Mouse (Mus musculus) layer of hippocampus, postnatal 36 days (tissue): Measurements from ENCODE around the gene Babam2. TPM values are rescaled to one million over a fixed set of nuclear protein-coding genes. Genes with fewer than 3 reads are reported as not detected.
A peak's percentile ranks its signal among the peaks of the same experiment; 100 is the strongest.
"Not testable (repeated sequence)": the region's sequence is repeated elsewhere in the genome, so short reads cannot be mapped to it uniquely, and the experiment has no call there.

Experiments
- DNase-seq, 2 experiments: peaks; one replicate each; pipeline ENCODE4 v3.0.0; 2022
- total RNA-seq, 2 experiments: library from RNA; stranded (reverse); gene quantifications; 2 replicates each; pipeline ENCODE4 v1.2.3; 2021

Gene Babam2
- total RNA-seq, 2 experiments from 2014 or later: 38.2 to 50.1 TPM

DNA sequence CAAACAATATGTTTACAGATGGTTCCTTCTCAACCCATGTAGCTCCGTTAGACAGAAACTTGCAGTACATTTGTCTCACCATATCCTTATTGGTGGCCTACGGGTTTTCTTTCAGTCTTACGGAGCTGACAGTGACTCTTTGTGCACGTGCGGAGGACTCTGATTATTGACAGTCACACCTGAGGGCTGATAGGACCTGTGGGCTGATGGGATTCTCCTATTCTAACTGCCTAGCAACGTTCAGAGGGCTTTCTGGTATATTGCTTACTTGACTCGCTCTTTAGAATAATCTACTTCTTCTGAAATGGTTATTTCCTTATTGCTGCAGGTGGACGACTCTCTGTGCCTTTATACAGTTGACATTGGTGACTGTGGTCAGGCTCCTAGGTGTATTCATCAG is 243.4 kb downstream of the Babam2 start:
- DNase-seq: no peak

DNA sequence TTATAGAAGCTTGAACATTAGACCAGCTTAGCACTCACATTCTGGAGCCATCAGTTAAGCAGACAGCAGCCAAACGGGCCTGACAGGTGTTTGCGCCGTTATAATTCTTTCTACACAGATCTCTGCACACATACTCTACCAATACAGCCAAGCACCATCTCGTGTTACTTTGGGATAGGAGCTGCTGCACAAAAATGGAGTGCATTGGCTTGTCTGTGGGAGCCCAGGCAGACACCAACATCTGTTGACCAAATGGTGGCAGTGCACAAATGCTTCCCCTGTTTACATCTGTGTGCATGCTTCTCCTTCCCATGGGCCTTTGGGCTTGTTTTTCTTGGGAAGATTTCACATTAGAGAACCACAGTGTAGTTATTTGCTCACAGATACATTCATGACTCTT is 249.7 kb downstream of the Babam2 start:
- no peak for DNase-seq

DNA sequence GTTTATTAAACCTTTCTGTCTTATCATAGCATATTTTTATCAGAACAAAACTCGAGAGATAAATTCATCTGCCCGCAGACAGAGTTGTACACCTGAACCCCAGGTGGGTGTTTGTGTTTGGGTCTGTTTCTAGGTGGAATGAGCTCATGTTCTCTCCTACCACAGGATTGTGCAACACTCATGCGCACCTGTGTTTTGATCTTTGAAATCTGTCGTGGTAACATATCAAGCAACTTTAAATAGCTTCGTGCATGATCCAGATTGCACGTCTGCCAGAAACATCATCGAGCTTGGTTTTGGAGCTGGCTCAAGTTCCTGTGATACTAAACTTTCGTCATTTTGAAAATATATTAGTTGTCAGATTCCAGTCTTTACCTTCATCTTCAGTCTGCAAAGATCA is 251.9 kb downstream of the Babam2 start:
- DNase-seq: peak; percentile 30 to 32

DNA sequence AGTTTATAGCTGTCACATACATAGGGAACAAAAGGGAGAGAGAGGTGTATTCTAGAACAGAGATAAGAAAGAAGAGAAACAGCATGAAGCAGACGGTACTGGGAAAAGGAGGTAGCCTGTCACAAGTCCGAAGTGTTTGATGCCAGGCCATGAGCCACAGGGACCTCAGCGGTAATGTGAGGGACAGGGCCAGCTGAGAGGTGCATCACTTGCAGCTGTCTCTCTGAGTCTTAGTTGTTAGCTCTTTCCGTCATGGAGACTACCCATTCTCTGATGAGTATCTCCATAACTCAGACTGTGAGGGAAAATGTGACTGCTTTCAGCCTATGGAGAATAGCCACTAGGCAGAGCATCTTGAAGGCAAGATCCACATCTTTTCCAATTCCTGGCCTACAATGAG is 253.0 kb downstream of the Babam2 start:
- DNase-seq: no peak

DNA sequence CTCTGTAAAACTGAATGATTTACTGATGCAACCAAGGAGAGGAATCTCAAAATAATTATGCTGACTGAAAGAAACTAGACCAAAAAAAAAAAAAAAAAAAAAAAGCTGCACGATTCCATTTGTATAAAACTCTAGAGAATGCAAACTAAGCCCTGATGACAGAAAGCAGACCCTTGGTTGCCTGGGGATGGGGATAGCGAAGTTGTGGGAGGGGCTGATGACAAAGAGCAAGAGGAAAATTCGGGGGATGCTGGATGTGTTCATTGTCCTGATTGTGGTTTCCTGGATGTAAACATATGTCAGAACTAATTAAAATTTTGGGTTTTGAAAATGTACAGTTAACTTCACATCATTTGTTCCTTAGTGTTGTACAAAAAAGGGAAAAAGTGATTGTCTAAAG is 257.7 kb downstream of the Babam2 start:
- no peak for DNase-seq

DNA sequence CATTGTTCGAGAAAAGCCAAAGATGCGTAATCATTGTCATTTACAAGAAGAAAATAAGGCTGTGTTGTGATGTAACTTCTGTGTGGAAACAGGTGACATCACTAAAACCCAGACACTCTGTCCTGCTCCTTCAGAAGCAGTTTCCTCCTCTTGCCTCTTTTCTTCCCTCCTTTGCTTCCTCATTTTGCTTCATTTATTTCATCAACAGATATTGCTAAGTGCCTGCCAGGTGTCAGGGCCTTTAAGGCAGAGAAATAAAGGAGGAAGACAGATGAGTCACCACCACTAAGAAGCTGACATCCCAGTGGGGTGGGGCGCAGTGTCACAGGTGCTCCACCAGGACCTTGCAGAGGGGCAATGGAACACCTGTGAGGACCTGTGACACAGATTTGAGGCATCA is 258.9 kb downstream of the Babam2 start:
- no peak for DNase-seq

DNA sequence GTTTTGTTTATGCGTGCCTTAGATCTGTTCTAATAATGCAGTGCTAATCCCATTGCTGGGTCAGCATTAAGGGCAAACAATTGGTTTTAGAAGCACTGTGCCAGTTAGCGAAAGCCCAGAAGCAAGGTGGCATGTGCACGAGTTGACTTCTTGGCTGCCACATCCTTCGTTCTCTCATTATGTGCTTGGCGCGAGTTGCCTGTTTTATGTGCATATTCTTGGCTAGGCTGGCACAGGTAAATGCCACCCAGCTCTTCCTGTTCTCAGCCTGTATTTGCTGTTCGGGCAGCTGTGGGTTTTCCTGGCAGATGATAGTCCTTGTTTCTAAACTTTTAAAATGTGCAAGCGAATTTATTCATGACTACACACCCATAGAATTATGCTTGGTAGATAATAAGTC is 262.4 kb downstream of the Babam2 start:
- DNase-seq: no peak

DNA sequence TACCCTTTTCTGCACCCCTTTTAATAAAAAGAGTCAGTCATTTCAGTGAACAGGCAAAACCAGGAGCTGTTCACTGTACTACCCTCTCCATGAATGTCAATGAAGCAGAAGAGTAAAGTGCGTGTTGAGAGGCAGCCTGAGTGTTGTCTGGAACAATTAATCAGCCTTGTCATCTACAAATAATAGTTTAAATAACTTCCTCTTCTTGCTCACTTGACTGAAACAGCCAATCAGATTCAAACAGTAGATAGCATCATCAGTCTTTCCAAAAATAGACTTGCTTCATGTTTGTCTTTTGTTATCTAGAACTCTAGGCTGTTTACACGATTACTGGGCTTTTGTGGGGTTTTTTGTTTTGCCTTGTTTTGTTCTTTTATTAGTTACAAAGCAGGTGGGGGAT is 263.9 kb downstream of the Babam2 start:
- no peak for DNase-seq

DNA sequence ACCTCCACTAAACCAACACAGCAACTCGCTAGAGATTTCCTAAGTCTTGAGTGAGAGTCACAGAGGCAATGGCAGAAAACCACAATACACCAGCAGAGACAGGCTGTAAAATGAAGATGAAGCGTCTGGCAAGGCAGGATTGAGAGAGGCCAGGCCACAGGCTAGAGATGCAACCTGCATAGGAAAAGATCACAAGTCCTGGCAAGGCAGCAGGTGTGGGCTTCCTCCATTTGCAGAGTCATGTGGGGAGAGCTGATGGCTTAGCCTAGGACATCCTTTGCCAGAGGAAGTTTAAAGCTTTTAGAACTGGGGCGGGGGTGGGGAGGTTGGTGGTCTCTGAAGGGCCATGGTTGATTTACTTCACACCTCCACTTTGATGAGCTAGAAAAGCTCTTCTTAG is 264.9 kb downstream of the Babam2 start:
- DNase-seq: no peak

DNA sequence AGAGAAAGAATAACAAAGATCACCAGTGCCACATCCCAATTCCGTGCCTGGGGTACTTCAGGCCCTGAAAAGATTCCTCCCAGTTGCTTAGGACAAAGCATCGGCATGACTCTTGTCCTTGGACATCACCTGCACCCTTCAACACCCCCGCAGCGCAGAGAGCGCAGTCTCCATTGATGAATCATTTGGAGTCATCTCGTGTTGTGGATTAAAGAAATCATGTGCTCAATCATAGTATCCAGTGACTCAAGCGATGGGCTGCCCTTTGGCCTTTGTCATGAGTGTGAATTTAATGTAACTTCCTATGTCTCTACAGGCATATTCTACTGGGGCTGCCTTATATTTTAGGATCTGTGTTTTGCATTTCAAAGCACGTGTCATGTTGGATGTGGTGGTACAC is 265.9 kb downstream of the Babam2 start:
- no peak for DNase-seq

DNA sequence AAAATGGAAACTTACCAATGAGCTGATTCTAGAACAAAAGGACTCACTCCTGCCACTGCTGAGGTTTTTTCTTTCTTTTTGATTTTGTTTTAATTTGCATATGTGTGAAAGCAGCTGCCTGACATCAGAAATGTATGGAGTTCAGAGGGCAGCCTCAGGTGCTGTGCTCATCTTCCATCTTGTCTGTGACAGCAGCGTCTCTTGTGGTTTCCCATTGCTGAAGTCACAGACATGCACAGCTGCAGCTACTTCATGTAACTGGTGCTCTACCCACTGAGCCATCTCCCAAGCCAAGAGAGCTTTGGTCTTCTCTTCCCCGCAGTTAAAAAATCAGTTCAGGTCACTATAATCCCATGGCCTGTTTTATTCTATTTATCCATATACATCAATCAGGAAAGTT is 266.4 kb downstream of the Babam2 start:
- DNase-seq: no peak

DNA sequence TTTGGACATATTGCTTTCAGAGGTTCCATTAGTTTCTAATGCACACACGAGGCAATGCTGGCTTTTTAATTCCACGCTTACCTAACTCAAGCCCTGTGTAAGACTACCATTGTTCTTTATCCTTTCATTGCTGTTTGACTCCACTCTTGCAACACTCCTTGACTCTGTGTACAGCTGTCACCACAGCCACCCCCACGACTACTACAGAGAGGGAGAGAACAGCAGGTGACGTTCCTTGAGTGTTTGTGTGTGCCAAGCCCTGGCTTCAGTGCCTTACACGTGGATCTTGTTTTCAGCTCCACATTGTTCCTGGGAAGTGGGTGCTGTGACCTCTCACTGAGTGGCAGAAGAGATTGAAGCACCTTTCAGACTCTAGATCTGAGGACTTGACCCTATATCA is 269.3 kb downstream of the Babam2 start:
- no peak for DNase-seq

DNA sequence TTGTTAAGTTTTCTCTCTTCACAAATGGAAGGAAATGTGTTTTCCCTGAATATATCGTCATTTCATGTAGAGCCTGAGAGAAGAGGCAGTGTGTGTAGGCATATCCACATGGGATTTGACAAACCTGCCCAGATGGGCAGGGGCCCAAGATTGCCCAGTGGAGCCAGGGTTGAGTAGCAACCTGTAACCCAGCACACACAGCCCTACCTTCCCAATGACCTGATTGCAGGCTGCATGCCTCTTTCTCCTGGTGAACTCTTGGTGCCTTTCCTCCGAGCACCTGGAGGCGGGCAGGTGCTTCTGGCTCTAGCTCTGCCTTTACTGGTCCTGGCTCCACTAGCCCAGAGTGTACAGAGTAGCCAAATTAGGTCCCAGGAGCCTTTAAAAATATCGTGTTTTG is 270.0 kb downstream of the Babam2 start:
- no peak for DNase-seq

DNA sequence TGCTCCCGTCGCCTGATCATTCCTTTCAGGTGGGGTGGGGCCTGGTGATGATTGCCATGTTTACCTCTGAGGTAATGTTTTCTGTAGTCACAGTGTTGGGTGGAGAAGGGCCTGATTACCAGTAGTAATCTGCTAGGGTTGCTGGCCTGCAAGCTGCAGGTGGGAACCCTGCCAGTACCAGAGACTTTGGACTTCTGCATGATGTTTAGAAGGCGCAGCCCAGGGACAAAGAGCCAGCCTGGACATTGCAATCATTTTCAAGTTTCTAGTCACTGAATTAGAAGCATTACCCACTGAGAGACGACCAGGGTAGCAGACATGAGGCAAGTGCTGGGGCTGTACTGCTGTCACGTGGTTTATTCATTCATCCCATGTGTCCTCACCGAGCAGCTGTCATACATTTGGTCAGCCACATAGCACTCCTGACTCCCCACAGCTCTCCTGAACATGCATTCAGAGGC is 270.6 kb downstream of the Babam2 start:
- DNase-seq: no peak

DNA sequence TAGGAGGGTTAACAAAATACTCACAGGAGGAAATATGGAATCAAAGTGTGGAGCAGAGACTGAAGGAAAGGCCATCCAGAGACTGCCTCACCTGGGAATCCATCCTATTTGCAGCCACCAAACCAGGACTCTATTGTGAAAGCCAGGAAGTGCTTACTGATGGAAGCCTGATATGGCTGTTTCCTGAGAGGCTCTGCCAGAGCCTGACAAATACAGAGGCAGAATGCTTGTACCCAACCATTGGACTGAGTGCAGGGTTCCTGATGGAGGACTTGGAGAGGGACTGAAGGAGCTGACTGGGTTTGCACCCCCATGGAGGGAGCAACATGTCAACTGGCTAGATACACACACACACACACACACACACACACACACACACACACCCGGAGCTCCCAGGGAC is 274.9 kb downstream of the Babam2 start:
- not testable (repeated sequence) for DNase-seq

DNA sequence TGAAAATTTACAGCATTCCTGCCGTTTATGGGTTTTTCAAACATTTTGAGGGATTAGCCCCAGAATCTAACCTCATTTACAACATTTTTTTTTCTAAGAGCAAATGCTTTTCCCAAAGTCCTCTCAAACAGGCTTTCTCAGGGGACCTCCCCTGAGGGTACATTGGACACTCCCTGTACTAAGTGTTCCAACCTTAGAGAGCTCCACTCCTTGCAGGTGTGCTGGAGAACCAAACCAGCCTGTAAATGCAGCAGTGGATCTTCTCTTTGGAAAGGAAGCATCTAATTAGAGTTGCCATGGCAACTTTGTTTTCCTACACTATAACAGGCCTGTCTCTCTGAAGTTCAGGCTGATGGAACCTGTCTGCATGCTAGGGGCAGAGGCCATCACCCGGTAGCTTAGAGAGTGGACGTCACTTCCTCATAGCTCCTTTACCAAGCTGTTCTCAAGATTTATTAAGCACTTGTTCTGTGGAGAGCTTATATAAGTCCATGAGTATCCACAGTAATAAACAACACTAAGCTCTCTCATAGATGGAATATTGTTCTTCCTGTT is 277.2 kb downstream of the Babam2 start:
- no peak for DNase-seq

DNA sequence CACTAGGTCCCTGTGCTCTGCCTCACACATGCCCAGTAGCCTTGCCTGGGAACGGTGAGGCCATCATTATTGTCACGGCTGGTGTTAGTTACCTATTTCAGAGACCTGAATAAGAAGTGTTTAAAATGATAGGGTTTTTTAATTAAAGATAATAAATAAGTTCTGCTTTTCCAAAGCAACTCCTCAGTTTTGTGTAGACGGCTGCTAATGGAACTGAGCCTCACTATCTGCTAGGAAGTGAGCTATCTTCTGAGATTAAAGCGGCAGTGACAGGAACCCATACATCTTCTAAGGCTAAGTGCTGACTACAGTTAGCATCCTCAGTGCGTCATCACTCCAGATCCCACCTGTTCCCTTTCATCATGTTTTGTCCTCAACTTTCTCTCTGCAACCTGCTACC is 284.6 kb downstream of the Babam2 start:
- no peak for DNase-seq

DNA sequence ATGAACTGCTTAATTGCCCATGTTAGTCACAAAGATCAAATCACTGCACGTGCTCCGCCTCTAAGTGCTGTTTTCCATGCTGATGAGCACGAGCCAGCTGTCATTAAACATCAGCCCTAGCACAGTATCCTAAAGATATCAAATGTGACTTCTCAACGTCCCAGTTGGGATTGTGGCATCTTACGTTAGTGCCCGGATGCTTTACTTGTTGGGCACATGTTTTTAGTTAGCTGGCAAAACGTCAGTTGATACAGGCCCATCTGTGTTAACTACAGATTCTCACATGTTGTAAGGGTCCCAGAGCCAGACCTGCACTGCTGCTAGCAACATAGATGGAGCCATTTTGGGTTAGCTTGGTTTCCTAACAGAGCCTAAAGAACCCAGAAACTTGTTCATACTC is 285.7 kb downstream of the Babam2 start:
- DNase-seq: no peak

DNA sequence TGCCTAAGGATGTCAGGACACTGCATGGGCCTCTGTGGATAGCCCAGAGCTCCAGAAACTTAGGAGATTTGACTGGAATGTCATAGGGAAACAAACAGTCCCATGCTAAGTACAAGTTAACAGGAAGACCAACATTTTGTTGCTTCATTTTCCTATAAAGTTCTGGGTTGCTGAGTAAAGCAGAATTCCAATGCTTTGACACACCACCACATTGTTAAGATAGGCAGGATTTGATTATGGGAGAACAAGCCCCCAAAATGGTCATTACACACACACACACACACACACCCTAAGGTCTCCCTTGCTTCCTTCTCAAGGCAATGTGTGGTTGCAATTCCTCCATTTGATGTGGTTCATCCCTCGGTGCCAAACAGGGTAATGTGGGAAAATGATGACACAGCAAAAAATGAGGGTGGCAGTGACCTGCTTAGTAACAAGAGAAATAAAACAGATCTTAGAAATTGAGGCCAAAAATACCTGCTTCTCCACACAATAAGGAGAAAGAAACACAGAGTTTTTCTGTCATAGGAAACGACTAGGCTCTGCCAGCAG is 286.4 kb downstream of the Babam2 start:
- DNase-seq: no peak

DNA sequence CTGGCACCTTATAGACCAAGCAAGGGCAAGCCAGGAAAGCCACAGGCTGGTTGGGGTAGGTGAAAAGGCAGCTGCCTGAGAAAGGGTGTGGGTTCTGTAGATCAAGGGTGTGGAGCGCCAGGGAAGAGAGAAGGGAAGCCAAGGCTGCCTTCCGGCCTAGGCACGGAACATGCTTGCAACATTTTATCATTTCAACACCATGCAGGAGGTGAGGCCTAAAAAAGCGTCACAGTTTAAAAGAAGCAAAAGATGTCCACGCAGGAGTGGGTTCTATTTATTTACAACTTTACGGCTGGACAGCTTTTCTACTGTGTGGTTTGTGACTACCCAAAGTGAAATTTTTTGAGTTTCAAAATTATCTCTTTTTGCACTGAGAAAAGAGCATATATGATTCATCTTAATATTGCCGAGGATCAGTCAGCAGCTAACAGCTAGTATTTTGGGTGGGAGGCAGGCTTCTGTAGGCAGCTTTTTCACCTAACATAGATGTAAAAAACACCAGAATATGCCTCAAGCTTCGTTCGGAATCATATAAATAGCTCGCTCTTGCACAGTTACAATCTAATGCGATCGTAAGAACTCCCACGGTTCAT is 287.0 kb downstream of the Babam2 start:
- no peak for DNase-seq

DNA sequence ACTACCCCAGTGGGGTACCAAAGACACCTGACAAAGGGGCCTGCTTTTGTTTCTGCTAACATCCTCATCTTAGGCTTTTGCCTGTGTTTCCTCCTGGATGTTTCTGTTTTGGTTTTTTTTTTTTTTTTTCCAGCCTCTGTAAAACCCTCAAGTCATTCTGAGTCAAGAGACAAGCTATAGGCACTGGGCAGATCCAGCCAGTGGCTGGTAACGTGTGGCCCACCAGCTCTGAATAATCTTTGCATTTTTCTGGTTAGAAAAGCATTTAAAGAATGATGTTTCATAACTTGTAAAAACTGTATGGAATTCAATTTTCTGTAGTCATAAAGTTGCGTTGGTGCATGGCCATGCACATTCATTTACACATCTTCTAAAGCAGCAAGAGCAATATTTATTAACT is 287.5 kb downstream of the Babam2 start:
- no peak for DNase-seq

DNA sequence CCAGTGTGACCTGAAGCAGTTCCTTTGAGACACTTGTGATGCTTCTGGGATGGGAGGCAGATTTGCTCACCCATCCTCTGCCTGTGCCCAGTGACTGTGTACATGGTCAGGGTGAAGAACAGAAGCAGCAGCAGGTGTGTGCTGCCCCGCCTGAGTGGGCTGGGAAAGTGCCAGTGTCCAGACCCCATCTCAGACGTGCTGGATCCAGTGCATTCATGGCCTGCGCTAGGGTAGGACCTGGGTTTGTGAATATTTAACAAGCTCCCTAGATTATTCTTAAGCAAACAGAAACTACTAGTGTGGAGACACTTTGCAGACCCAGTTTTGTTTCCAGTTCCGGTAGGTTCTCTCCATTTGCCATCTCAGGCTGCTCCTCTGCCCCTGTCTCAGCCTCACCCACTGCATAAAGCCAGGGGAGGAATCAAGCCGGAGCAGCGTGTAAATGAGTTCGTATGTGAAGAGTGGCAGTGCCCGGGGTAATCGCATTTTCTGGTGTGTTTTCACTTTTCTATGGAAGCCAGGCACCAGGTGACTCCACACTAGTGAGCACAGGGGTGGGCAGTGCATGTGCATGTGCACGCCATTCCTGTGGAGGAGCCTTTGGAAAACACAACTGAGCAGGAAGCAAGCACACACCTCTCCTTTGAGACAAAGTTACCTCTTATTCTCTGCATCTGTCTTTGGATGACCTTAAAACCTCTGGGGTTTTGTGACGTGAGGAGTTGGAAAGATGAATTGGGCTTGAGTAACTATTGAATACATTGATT is 290.2 kb downstream of the Babam2 start:
- DNase-seq: no peak

DNA sequence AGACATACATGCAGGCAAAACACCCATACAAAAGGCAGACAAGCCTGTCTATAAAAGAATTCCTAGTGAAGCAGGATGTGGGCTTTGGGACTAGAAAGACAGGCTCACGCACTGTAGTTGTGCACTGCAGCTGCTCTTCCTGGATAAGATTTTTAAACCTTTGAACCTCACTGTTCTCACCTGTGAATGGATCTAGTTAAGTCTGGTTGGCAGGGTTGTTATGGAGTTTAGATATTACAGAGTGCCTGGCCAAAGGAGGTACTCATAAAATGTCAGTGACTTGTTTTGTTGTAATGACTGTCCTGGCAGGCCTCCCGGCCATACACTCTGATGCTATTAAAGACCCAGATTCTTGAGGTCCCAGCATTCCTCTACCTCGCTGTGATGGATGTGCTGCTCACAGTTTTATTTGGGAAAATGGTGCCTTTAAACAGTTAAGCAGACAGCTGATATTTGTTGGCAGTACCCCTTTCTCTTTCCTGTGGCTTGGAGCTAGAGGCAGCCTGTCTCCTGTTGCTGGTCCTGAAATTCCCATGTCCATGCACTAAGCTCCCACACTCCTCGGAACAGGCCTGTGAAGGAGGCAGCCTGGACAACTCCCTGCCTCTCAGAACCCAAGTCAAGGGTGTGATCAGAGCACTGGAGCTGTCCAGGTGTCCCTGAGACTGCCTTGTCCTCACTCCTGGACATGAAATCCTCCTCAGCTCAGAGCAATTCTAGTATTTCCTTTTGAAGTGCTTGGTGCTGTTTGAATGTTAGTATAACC is 299.9 kb downstream of the Babam2 start:
- no peak for DNase-seq
